Mouse (Mus musculus): ENCODE data around the gene Fahd1. TPM values are rescaled to one million over a fixed set of nuclear protein-coding genes. Genes with fewer than 3 reads are reported as not detected.

Gene Fahd1
- polyA plus RNA-seq, 1 experiment from 2014 or later = 20.3 TPM

DNA sequence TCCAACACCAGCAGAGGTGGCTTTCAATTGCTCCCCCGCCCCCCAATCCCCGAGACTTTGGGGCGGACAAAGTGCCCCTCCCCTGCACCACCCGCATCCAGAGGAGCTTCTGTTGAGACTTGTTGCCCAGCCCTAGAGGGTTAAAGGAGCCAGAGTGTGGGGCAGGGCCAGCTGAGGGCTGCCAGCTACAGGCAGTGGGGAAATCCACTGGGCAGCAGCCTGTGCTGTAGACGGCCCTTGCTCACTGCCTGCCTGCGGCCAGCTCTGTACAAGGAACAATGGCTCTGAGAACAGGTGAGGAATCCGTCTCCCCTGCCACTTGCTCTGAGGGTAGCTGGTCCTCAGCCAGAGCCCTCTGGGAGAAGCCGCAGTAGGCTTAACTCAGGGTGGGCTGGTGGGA, 28.4 kb upstream of the Fahd1 start:
- no peaks in the 10 kb centered on the region for H3K4me1 ChIP-seq
- H3K27me3 ChIP-seq = no peaks in the 10 kb centered on the region
- H3K9ac ChIP-seq = no peak overlapping the region
- no peak overlapping the region for H3K4me3 ChIP-seq
- H3K4me2 ChIP-seq = no peak overlapping the region
- peaks cover 11% of the 10 kb centered on the region for H3K36me3 ChIP-seq
- WGBS = 70% methylated on average over 8 of the region's 8 CpGs
- no peak for ATAC-seq (ENCODE audit: insufficient number of reproducible peaks, insufficient read depth, low FRiP score, low TSS enrichment, low read depth)
- no peaks in the 10 kb centered on the region for H3K9me3 ChIP-seq
- no peak overlapping the region for H3K27ac ChIP-seq

DNA sequence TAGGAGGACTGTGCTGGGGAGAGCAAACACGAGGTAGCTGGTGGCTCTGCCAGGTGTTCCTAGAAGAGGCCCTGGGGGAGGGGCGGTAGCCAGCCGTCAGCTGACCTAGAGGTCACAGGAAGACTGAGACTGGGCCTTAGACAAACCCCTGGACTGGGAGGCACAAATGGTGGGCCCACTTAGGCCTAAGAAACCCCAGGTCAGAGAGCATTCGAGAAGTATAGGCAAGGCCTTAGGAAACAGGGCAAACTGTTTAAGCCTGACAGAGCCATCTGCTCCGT, 27.9 kb upstream of the Fahd1 start:
- no peak overlapping the region; the same call in 1 of the 2 replicates for H3K4me2 ChIP-seq
- no peaks in the 10 kb centered on the region for H3K9me3 ChIP-seq
- no peak; the same call in 1 of the 2 replicates for ATAC-seq (ENCODE audit: insufficient number of reproducible peaks, insufficient read depth, low FRiP score, low TSS enrichment, low read depth)
- H3K4me3 ChIP-seq = no peak overlapping the region
- H3K9ac ChIP-seq = peak overlapping the region; percentile 53
- peaks cover 6% of the 10 kb centered on the region for H3K36me3 ChIP-seq
- WGBS = 29% methylated on average over 5 of the region's 5 CpGs
- H3K27me3 ChIP-seq = no peaks in the 10 kb centered on the region
- no peaks in the 10 kb centered on the region for H3K4me1 ChIP-seq
- H3K27ac ChIP-seq = no peak overlapping the region

DNA sequence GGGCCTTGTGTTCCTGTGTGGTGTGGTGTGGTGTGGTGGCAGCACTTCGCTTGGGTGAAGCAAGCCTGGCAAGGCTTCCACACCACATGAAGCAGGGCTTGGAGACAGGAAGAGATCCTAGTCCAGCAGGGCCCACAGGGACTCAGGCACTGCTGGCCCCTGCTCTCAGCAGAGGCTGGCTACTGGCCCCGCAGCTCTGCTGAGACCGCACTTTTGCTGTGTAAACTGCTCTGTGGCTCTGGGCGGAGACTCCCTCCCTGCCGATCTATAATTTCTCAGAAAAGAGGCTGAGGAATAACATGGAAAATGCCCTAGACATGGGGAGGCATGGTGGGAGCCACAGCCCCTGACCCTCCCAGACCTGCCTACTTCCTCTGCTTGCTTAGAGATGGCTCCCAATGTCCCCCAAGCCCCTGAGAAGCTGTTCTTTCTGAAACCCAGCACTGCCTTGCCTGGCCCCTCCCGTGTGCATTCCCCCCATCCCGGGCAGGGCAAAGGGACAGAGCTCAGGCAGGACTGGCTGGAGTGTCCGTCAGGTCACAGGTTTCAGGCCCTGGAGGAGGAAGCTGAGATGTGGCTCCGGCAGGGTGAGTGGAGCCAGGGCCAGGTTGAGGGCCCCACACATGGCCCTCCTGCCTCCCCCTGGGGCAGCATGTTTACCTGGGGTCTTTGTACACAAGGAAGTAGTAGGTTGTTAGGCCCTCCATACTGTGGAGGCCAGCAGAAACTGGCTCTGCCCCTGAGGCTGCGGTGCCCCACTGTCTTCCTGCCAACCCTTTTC, 27.4 kb upstream of the Fahd1 start:
- Histone ChIP-seq H3K9me3 (no peaks in the 10 kb centered on the region), H3K9ac (peak overlapping the region; percentile 53), H3K4me3 (no peak overlapping the region), H3K4me1 (no peaks in the 10 kb centered on the region), H3K27ac (no peak overlapping the region), H3K27me3 (no peaks in the 10 kb centered on the region), H3K4me2 (no peak overlapping the region; the same call in 1 of the 2 replicates), H3K36me3 (peaks cover under 1% of the 10 kb centered on the region)
- 49% methylated on average over 10 of the region's 10 CpGs for WGBS
- ATAC-seq (ENCODE audit: insufficient number of reproducible peaks, insufficient read depth, low FRiP score, low TSS enrichment, low read depth) = peak; percentile 2; the same call in 1 of the 2 replicates

DNA sequence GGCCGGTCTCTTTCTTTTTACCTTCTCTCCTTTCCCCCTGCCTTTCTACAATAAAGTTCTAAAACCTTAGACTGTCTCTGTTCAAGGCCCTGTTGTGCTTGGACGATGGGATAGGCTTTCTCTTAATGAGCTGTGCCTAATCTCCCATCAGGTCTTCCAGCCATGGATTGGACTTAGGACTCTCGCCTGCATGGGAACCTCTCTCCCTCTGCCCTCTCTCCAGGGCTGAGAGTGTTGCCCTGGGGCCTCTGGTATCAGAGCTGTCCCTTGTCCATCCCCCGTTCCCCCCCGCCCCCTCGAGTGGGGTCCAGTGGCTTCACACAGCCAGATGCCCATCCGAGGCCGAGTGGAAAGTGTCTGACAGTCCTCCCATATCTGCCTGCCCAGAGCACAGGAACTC, 24.8 kb upstream of the Fahd1 start:
- no peak for ATAC-seq (ENCODE audit: insufficient number of reproducible peaks, insufficient read depth, low FRiP score, low TSS enrichment, low read depth)

GRCm38 (mm10) chr17:24874405-24874745, 24.2 kb upstream of the Fahd1 start:
- no peak overlapping the region for H3K4me2 ChIP-seq
- no peak overlapping the region for H3K4me3 ChIP-seq
- 55% methylated on average over 1 of the region's 1 CpGs for WGBS
- no peaks in the 10 kb centered on the region for H3K27me3 ChIP-seq
- H3K36me3 ChIP-seq = no peaks in the 10 kb centered on the region
- no peaks in the 10 kb centered on the region for H3K4me1 ChIP-seq
- H3K27ac ChIP-seq = no peak overlapping the region
- no peaks in the 10 kb centered on the region for H3K9me3 ChIP-seq
- no peak overlapping the region for H3K9ac ChIP-seq
- ATAC-seq (ENCODE audit: insufficient number of reproducible peaks, insufficient read depth, low FRiP score, low TSS enrichment, low read depth) = no peak

More for the DNA sequence above, 24.8 kb upstream of the Fahd1 start:
- H3K36me3 ChIP-seq = no peaks in the 10 kb centered on the region
- H3K4me3 ChIP-seq = no peak overlapping the region
- H3K27ac ChIP-seq = no peak overlapping the region
- H3K9ac ChIP-seq = no peak overlapping the region
- no peak overlapping the region for H3K4me2 ChIP-seq
- H3K27me3 ChIP-seq = no peaks in the 10 kb centered on the region
- 76% methylated on average over 8 of the region's 8 CpGs for WGBS
- no peaks in the 10 kb centered on the region for H3K4me1 ChIP-seq
- no peaks in the 10 kb centered on the region for H3K9me3 ChIP-seq

GRCm38 (mm10) chr17:24873695-24874404, 23.7 kb upstream of the Fahd1 start:
- H3K4me1 ChIP-seq = no peaks in the 10 kb centered on the region
- 52% methylated on average over 4 of the region's 4 CpGs for WGBS

GRCm38 (mm10) chr17:24867914-24868313, 17.8 kb upstream of the Fahd1 start:
- H3K27me3 ChIP-seq = no peaks in the 10 kb centered on the region
- WGBS = 93% methylated on average over 10 of the region's 10 CpGs
- no peak for ATAC-seq (ENCODE audit: insufficient number of reproducible peaks, insufficient read depth, low FRiP score, low TSS enrichment, low read depth)

More at GRCm38 (mm10) chr17:24873695-24874404, 23.7 kb upstream of the Fahd1 start:
- H3K36me3 ChIP-seq = no peaks in the 10 kb centered on the region
- no peaks in the 10 kb centered on the region for H3K27me3 ChIP-seq
- no peaks in the 10 kb centered on the region for H3K9me3 ChIP-seq
- no peak overlapping the region for H3K9ac ChIP-seq
- H3K4me2 ChIP-seq = no peak overlapping the region
- H3K27ac ChIP-seq = no peak overlapping the region
- H3K4me3 ChIP-seq = no peak overlapping the region
- ATAC-seq (ENCODE audit: insufficient number of reproducible peaks, insufficient read depth, low FRiP score, low TSS enrichment, low read depth) = no peak

DNA sequence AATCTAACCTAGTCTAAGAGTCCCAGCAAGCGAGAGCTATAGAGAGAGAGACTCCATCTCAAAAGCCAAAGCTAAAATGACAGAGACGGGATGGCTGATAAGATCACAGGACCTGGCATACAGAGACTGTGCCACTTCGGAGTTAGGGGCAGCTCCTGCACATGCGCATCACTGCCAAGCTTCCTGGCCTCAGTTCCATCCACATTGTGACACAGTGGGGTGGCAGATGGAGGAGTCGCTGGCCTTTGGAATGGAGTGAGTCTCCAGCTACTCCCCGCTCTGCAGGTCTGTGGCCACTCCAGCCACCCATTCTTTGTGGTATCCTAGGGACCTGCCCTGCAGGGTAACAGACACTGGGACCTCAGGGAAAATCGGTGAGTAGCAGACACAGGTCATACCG, 15.6 kb upstream of the Fahd1 start, which contains the start of gene Igfals:
Gene Igfals (plus strand): TSS at position 222 of the 400 bp plus-strand sequence.
- H3K9ac ChIP-seq = 0 out of 2 replicates have a peak within 1 kb of the TSS, but pooled peaks have one; percentile 6
- no peaks in the 10 kb centered on the region for H3K4me1 ChIP-seq
- H3K36me3 ChIP-seq = peaks cover 36% of the 10 kb centered on the region
- ATAC-seq (ENCODE audit: insufficient number of reproducible peaks, insufficient read depth, low FRiP score, low TSS enrichment, low read depth) = no peak
- no peak within 1 kb of the TSS for H3K4me2 ChIP-seq
- H3K4me3 ChIP-seq = no peak within 1 kb of the TSS
- no peaks in the 10 kb centered on the region for H3K9me3 ChIP-seq
- H3K27ac ChIP-seq = no peak within 1 kb of the TSS
- 84% methylated on average over 8 of the region's 8 CpGs for WGBS
- H3K27me3 ChIP-seq = no peaks in the 10 kb centered on the region

More at GRCm38 (mm10) chr17:24867914-24868313, 17.8 kb upstream of the Fahd1 start:
- H3K4me3 ChIP-seq = no peak overlapping the region
- no peak overlapping the region for H3K27ac ChIP-seq
- H3K9ac ChIP-seq = no peak overlapping the region
- no peaks in the 10 kb centered on the region for H3K9me3 ChIP-seq
- H3K4me1 ChIP-seq = no peaks in the 10 kb centered on the region
- H3K4me2 ChIP-seq = no peak overlapping the region
- peaks cover 16% of the 10 kb centered on the region for H3K36me3 ChIP-seq

DNA sequence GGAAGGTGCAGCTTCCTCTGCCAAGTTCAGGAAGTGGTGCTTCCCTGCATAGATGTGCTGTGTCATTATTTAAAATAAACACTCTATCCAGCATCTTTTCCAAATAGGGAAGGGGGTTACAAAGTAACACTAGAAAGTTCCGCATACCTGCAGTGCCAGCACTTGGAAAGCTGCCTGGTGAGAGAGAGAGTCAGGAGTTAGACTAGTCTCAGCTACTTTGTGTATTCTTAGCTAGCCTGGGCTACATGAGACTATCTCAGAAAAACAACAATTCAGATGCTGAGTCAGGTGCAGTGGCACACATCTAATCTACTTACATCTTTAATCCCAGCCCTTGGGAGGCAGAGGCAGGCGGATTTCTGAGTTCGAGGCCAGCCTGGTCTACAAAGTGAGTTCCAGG, 11.6 kb upstream of the Fahd1 start:
- Histone ChIP-seq H3K36me3 (peaks cover 52% of the 10 kb centered on the region), H3K9me3 (no peaks in the 10 kb centered on the region), H3K4me3 (no peak overlapping the region), H3K4me1 (no peaks in the 10 kb centered on the region), H3K27ac (no peak overlapping the region), H3K4me2 (no peak overlapping the region), H3K9ac (no peak overlapping the region), H3K27me3 (no peaks in the 10 kb centered on the region)
- 95% methylated on average over 3 of the region's 3 CpGs for WGBS
- no peak for ATAC-seq (ENCODE audit: insufficient number of reproducible peaks, insufficient read depth, low FRiP score, low TSS enrichment, low read depth)

GRCm38 (mm10) chr17:24860076-24860475, 9.9 kb upstream of the Fahd1 start:
- Histone ChIP-seq H3K4me1 (no peaks in the 10 kb centered on the region), H3K4me2 (no peak overlapping the region), H3K4me3 (no peak overlapping the region), H3K36me3 (peaks cover 60% of the 10 kb centered on the region), H3K9me3 (no peaks in the 10 kb centered on the region), H3K9ac (0 out of 2 replicates have a peak overlapping the region, but pooled peaks have one; percentile 1), H3K27me3 (no peaks in the 10 kb centered on the region), H3K27ac (no peak overlapping the region)
- 90% methylated on average over 8 of the region's 8 CpGs for WGBS
- no peak for ATAC-seq (ENCODE audit: insufficient number of reproducible peaks, insufficient read depth, low FRiP score, low TSS enrichment, low read depth)

- Histone ChIP-seq H3K9ac (no peak overlapping the region), H3K4me1 (no peaks in the 10 kb centered on the region), H3K36me3 (peaks cover 66% of the 10 kb centered on the region), H3K4me2 (no peak overlapping the region), H3K4me3 (no peak overlapping the region), H3K27me3 (no peaks in the 10 kb centered on the region), H3K27ac (no peak overlapping the region), H3K9me3 (no peaks in the 10 kb centered on the region)
- WGBS = 89% methylated on average over 6 of the region's 6 CpGs
- ATAC-seq (ENCODE audit: insufficient number of reproducible peaks, insufficient read depth, low FRiP score, low TSS enrichment, low read depth) = no peak
Observed at GRCm38 (mm10) chr17:24858967-24859366, 8.8 kb upstream of the Fahd1 start.

All from embryonic facial prominence, embryonic 13.5 days (tissue).